Mouse (Mus musculus): ENCODE measurements around the gene Nmu. TPM values are rescaled to one million over a fixed set of nuclear protein-coding genes. Genes with fewer than 3 reads are reported as not detected.

Nmu gene
- total RNA-seq, 2 experiments from 2014 or later, result not detected

- DNase-seq, result no peak
- intact Hi-C loops (cut with DNase I), result no loop called here
These were observed 42.1 kb downstream of the Nmu start for GRCm38 (mm10) chr5:76321249-76322196.

DNA sequence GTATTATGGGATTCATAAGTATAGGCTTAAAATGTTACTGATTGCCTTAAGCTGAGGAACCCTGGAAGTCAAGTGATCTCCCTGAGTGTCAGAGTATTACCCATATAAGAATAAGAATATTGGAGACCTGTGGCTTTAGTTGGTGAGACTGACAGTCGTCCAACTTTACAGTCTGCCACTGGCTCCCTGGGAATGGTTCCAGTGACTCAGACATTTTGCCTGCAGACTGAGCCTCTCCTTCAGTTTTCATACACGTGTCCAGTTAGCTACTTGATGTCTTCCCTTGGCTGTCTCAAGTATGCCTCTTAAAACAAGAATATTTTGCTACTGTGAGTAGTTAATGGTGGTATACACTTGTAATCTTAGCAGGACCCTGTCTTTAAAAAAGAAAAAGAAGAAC lies 55.4 kb downstream of the Nmu start:
- intact Hi-C loops (cut with DNase I), result loop anchor here (10.0 kb wide), 2 partner anchors 227 to 443 kb away; no protein-coding TSS in a partner anchor

DNA sequence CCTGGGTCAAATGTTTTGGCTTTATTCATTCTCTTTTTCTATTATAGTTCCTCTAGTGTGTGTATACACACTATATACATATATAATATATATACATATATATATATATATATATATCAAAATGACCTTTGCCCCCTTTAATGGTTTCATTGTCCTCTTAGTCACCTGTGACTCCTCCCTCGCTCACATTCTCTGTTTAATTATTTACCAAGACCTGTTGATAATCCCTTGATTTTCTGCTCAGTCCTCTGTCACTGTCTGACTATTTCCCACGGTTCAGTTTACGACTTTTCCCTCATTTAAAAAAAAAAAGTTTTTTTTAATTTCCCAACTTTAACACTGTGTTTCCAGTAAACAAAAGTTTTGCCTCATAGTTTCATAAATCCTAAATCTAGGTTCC lies 57.3 kb downstream of the Nmu start:
- DNase-seq, result no peak
- intact Hi-C loops (cut with DNase I), result loop anchor here (10.0 kb wide), 2 partner anchors 229 to 441 kb away; no protein-coding TSS in a partner anchor

More for the DNA sequence above, 55.4 kb downstream of the Nmu start:
- no peak for DNase-seq

- intact Hi-C loops (cut with DNase I), result loop anchor here (10.0 kb wide), 2 partner anchors 229 to 441 kb away; no protein-coding TSS in a partner anchor
- DNase-seq, result peak; percentile 15 to 26
These were observed 58.0 kb downstream of the Nmu start for GRCm38 (mm10) chr5:76305616-76306015.

- intact Hi-C loops (cut with DNase I), result loop anchor here (5.0 to 10.0 kb wide), 3 partner anchors 162 to 440 kb away; partner anchors contain the start of gene Srd5a3
- DNase-seq, result peak; percentile 93 to 94
These were observed 58.9 kb downstream of the Nmu start, which contains the start of gene Clock for GRCm38 (mm10) chr5:76304452-76305341. TSS of gene Clock (minus strand) at chr5:76304792.

GRCm38 (mm10) chr5:76303745-76304451 lies 59.7 kb downstream of the Nmu start:
- peak; percentile 92 for DNase-seq
- intact Hi-C loops (cut with DNase I), result loop anchor here (5.0 to 10.0 kb wide), 3 partner anchors 162 to 439 kb away; partner anchors contain the start of gene Srd5a3

GRCm38 (mm10) chr5:76303379-76303744 lies 60.2 kb downstream of the Nmu start:
- intact Hi-C loops (cut with DNase I), result loop anchor here (5.0 to 10.0 kb wide), 3 partner anchors 161 to 439 kb away; partner anchors contain the start of gene Srd5a3
- DNase-seq, result no peak

GRCm38 (mm10) chr5:76302009-76302408 lies 61.6 kb downstream of the Nmu start:
- no peak for DNase-seq
- intact Hi-C loops (cut with DNase I), result loop anchor here (5.0 to 10.0 kb wide), 3 partner anchors 160 to 437 kb away; partner anchors contain the start of gene Srd5a3

DNA sequence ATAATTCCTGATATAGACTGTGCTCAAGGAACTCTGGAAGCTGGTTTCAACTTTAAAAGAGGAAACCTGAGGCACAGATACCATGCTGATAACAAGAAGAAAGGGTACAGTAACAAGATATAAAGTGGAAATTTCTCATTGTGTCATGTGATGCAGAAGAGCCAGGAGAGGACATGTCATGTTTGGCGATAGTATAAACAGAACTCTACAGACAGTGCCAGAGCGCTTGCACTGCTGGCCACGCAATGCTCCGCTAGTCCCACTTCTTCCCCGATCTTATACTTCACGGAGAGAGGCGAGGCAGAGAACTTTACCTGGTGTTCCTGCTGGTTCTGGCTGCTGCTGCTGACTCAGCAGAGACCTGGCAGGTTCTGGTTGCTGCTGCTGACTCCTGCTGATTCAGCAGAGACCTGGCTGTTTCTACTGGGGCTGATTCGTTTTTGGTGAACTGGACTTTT lies 74.3 kb downstream of the Nmu start:
- intact Hi-C loops (cut with DNase I), result no loop called here
- DNase-seq, result no peak

GRCm38 (mm10) chr5:76288256-76288655 lies 75.3 kb downstream of the Nmu start:
- intact Hi-C loops (cut with DNase I), result no loop called here
- no peak for DNase-seq

DNA sequence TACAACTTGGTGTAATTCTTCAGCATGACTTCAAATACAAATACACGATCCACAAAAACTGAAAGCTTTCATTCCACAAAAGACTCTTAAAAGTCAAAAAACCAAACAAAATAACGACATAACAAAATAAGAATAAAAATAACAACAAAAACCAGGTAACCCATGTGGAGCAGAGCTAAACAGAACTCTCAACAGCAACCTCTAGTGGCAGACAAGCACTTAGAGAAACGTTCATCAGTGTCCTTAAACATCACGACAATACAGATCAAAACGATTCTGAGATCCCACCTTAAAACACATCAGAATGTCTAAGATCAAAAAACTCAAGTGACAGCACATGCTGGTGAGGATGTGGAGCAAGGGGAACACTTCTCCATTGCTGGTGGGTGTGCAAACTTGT lies 76.5 kb downstream of the Nmu start:
- DNase-seq, result no peak
- intact Hi-C loops (cut with DNase I), result no loop called here

DNA sequence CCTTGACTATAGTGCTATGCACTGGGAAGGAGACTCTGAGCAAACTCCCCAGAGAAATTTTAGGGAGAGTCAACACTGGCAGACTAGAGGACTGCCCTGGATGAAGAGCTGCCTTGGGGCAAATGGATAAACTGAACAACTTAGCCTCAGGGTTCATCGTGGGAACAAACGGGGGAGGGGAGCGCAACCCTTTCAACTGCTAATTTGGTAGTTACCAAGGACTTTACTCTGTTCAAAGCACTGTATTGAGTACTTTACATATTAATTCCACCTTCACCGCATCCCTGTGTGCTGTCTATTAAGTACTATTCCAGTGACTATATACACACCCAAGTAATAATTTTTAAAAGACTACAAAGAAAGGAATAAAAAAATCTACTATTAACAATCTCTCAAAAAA lies 77.9 kb downstream of the Nmu start:
- intact Hi-C loops (cut with DNase I), result no loop called here
- no peak for DNase-seq

GRCm38 (mm10) chr5:76283890-76284289 lies 79.7 kb downstream of the Nmu start:
- DNase-seq, result no peak
- intact Hi-C loops (cut with DNase I), result no loop called here

Other genes with a start within 250 kb of the Nmu start
- 10 to 100 TPM; 17.1 to 18.3 TPM for gene Srd5a3, start 223.5 kb downstream of the Nmu start, total RNA-seq (2021)
- gene Tmem165, start 179.9 kb downstream of the Nmu start, total RNA-seq (2021), result 10 to 100 TPM; 39.4 to 42.2 TPM
- 10 to 100 TPM; 36.8 to 39.4 TPM for gene Clock, start 59.0 kb downstream of the Nmu start, total RNA-seq (2021)
- gene Pdcl2, start 32.6 kb downstream of the Nmu start, total RNA-seq (2021), result not detected
- not detected for gene Gm7271, start 120.3 kb upstream of the Nmu start, total RNA-seq (2021)
- 10 to 100 TPM; 19.4 to 20.7 TPM for gene Exoc1, start 165.5 kb upstream of the Nmu start, total RNA-seq (2021)
- gene Cep135, start 224.9 kb upstream of the Nmu start, total RNA-seq (2021), result 1 to 10 TPM; 4.5 to 4.9 TPM

Data from heart, postnatal 10 days (tissue).